Mouse (Mus musculus) midbrain, embryonic 11.5 days (tissue): ENCODE measurements around the gene Ppp4c. TPM values are rescaled to one million over a fixed set of nuclear protein-coding genes. Genes with fewer than 3 reads are reported as not detected.

Source experiments
- ATAC-seq: fragments of 200-750 bp; cut with Nextera tagmentation; 2 replicates; pipeline ENCODE4 v1.8.0; 2017; ENCODE audit warnings: moderate TSS enrichment, moderate library complexity; ENCODE audit not compliant: low FRiP score
- DNase-seq: peaks from one replicate; pipeline ENCODE4 v3.0.0; 2015; ENCODE audit warnings: low spot score; ENCODE audit errors: missing footprints
- H3K27ac ChIP-seq: fragments of 300-500 bp; sonication (generic); 2 replicates; pipeline ENCODE4 v1.5.1; 2014; ENCODE audit warnings: low read depth, low read length
- H3K27me3 ChIP-seq: fragments of 300-500 bp; sonication (generic); 2 replicates; pipeline ENCODE4 v1.6.1; 2014; ENCODE audit warnings: mild to moderate bottlenecking, low read length, moderate library complexity, mixed read lengths; ENCODE audit not compliant: control insufficient read depth, insufficient read depth
- H3K36me3 ChIP-seq: fragments of 300-500 bp; sonication (generic); 2 replicates; pipeline ENCODE4 v1.6.1; 2014; ENCODE audit warnings: mild to moderate bottlenecking, low read length, moderate library complexity, mixed read lengths; ENCODE audit not compliant: control insufficient read depth, insufficient read depth
- H3K4me1 ChIP-seq: fragments of 300-500 bp; sonication (generic); 2 replicates; pipeline ENCODE4 v1.6.1; 2014; ENCODE audit warnings: low read length; ENCODE audit not compliant: control insufficient read depth, insufficient read depth
- H3K4me2 ChIP-seq: fragments of 300-500 bp; sonication (generic); 2 replicates; pipeline ENCODE4 v1.6.1; 2014; ENCODE audit warnings: mild to moderate bottlenecking, moderate library complexity
- H3K4me3 ChIP-seq: fragments of 300-500 bp; sonication (generic); 2 replicates; pipeline ENCODE4 v1.5.1; 2014; ENCODE audit warnings: low read depth, low read length
- H3K9ac ChIP-seq: fragments of 300-500 bp; sonication (generic); 2 replicates; pipeline ENCODE4 v1.6.1; 2014; ENCODE audit warnings: low read length
- H3K9me3 ChIP-seq: fragments of 300-500 bp; sonication (generic); 2 replicates; pipeline ENCODE4 v1.6.1; 2016; ENCODE audit warnings: low read length; ENCODE audit not compliant: control insufficient read depth
- WGBS: fragments of 180-500 bp; shearing (Covaris S2); extraction: QIAGEN DNeasy Blood & Tissue Kit; methylation state at CpG from one replicate; pipeline ENCODE4 v1.1.7; 2014; 5-methylcytosine and 5-hydroxymethylcytosine counted together
- polyA plus RNA-seq: library from polyadenylated mRNA; unstranded; fragments of >200 nt; fragmentation: Nextera tagmentation; extraction: Ambion mirVana; gene quantifications from 2 replicates; pipeline ENCODE4 v1.2.1, GENCODE M21; 2014

Gene Ppp4c
- 335 and 336 TPM in 2 replicates for polyA plus RNA-seq

GRCm38 (mm10) chr7:126791851-126792720 is at the start of gene Ppp4c:
Gene Ppp4c (minus strand): TSS chr7:126792496.
- Histone ChIP-seq H3K4me1 (peaks cover 13% of the 10 kb centered on the region), H3K4me2 (peak within 1 kb of the TSS; percentile 61), H3K4me3 (peak within 1 kb of the TSS; percentile 96), H3K9ac (peak within 1 kb of the TSS; percentile 91), H3K36me3 (peaks cover 25% of the 10 kb centered on the region), H3K9me3 (no peaks in the 10 kb centered on the region), H3K27me3 (no peaks in the 10 kb centered on the region), H3K27ac (peak within 1 kb of the TSS; percentile 93)
- peak; percentile 100 for DNase-seq
- peak; percentile 96 for ATAC-seq
- under 1% methylated on average over 83 of the region's 83 CpGs for WGBS

- Histone ChIP-seq H3K36me3 (no peaks in the 10 kb centered on the region), H3K4me2 (no peak overlapping the region), H3K27ac (no peak overlapping the region), H3K9ac (no peak overlapping the region), H3K4me3 (no peak overlapping the region), H3K27me3 (no peaks in the 10 kb centered on the region), H3K9me3 (no peaks in the 10 kb centered on the region), H3K4me1 (no peaks in the 10 kb centered on the region; the same call in none of the 2 replicates)
- no peak for ATAC-seq
- 88% methylated on average over 1 of the region's 1 CpGs for WGBS
- DNase-seq: no peak
These were observed 41.0 kb upstream of the Ppp4c start for GRCm38 (mm10) chr7:126833294-126833693.

GRCm38 (mm10) chr7:126832036-126832598 is 39.8 kb upstream of the Ppp4c start:
- ATAC-seq (peak; percentile 91), DNase-seq (peak; percentile 98)
- no peaks in the 10 kb centered on the region for H3K27me3 ChIP-seq
- peak overlapping the region; percentile 47 for H3K4me2 ChIP-seq
- no peaks in the 10 kb centered on the region; the same call in none of the 2 replicates for H3K4me1 ChIP-seq
- H3K27ac ChIP-seq: no peak overlapping the region
- peak overlapping the region; percentile 33 for H3K4me3 ChIP-seq
- H3K9me3 ChIP-seq: no peaks in the 10 kb centered on the region
- peak overlapping the region; percentile 28 for H3K9ac ChIP-seq
- H3K36me3 ChIP-seq: no peaks in the 10 kb centered on the region
- WGBS: 1% methylated on average over 21 of the region's 21 CpGs

GRCm38 (mm10) chr7:126831539-126831938 is 39.2 kb upstream of the Ppp4c start, which contains the start of gene 4930451I11Rik:
Gene 4930451I11Rik (minus strand): TSS chr7:126831639.
- ATAC-seq (no peak; the same call in 1 of the 2 replicates), DNase-seq (no peak)
- Histone ChIP-seq H3K4me3 (peak within 1 kb of the TSS; percentile 33), H3K9ac (peak within 1 kb of the TSS; percentile 28), H3K27me3 (no peaks in the 10 kb centered on the region), H3K27ac (no peak within 1 kb of the TSS), H3K36me3 (no peaks in the 10 kb centered on the region), H3K9me3 (no peaks in the 10 kb centered on the region), H3K4me2 (peak within 1 kb of the TSS; percentile 47), H3K4me1 (no peaks in the 10 kb centered on the region; the same call in none of the 2 replicates)
- WGBS: 66% methylated on average over 5 of the region's 5 CpGs

GRCm38 (mm10) chr7:126825952-126826351 is 33.7 kb upstream of the Ppp4c start:
- Histone ChIP-seq H3K27ac (no peak overlapping the region), H3K4me2 (no peak overlapping the region), H3K9ac (no peak overlapping the region), H3K4me1 (peaks cover 11% of the 10 kb centered on the region), H3K4me3 (no peak overlapping the region), H3K27me3 (peaks cover 2% of the 10 kb centered on the region; the same call in 1 of the 2 replicates), H3K36me3 (no peaks in the 10 kb centered on the region), H3K9me3 (no peaks in the 10 kb centered on the region)
- DNase-seq (no peak), ATAC-seq (no peak)
- 73% methylated on average over 5 of the region's 5 CpGs for WGBS

- ATAC-seq (no peak), DNase-seq (no peak)
- 24% methylated on average over 8 of the region's 8 CpGs for WGBS
- H3K4me2 ChIP-seq: no peak overlapping the region
- H3K9ac ChIP-seq: no peak overlapping the region
- H3K4me1 ChIP-seq: peaks cover 11% of the 10 kb centered on the region
- no peak overlapping the region for H3K27ac ChIP-seq
- H3K9me3 ChIP-seq: no peaks in the 10 kb centered on the region
- no peaks in the 10 kb centered on the region for H3K36me3 ChIP-seq
- no peak overlapping the region for H3K4me3 ChIP-seq
- H3K27me3 ChIP-seq: peaks cover 2% of the 10 kb centered on the region; the same call in 1 of the 2 replicates
These were observed 33.1 kb upstream of the Ppp4c start for GRCm38 (mm10) chr7:126825403-126825802.

- Histone ChIP-seq H3K4me2 (peak overlapping the region; percentile 69), H3K9me3 (no peaks in the 10 kb centered on the region), H3K9ac (peak overlapping the region; percentile 73), H3K27me3 (peaks cover 2% of the 10 kb centered on the region; the same call in 1 of the 2 replicates), H3K4me3 (peak overlapping the region; percentile 53), H3K4me1 (peaks cover 11% of the 10 kb centered on the region), H3K27ac (no peak overlapping the region; the same call in 1 of the 2 replicates), H3K36me3 (no peaks in the 10 kb centered on the region)
- ATAC-seq: no peak
- 12% methylated on average over 10 of the region's 10 CpGs for WGBS
- DNase-seq: peak; percentile 86
These were observed 31.6 kb upstream of the Ppp4c start for GRCm38 (mm10) chr7:126823940-126824339.

- Histone ChIP-seq H3K9me3 (no peaks in the 10 kb centered on the region), H3K9ac (peak overlapping the region; percentile 73), H3K27me3 (peaks cover 2% of the 10 kb centered on the region; the same call in 1 of the 2 replicates), H3K4me3 (peak overlapping the region; percentile 53), H3K4me2 (peak overlapping the region; percentile 69), H3K4me1 (peaks cover 11% of the 10 kb centered on the region), H3K27ac (no peak overlapping the region), H3K36me3 (no peaks in the 10 kb centered on the region)
- peak; percentile 85 for ATAC-seq
- WGBS: under 1% methylated on average over 16 of the region's 19 CpGs
- DNase-seq: peak; percentile 90
These were observed 31.0 kb upstream of the Ppp4c start for GRCm38 (mm10) chr7:126823202-126823711.
